Mouse (Mus musculus): Measurements from ENCODE around the gene Zbtb4.
"Not testable (repeated sequence)": the region's sequence is repeated elsewhere in the genome, so short reads cannot be mapped to it uniquely, and the experiment has no call there.

The Zbtb4 gene

DNA sequence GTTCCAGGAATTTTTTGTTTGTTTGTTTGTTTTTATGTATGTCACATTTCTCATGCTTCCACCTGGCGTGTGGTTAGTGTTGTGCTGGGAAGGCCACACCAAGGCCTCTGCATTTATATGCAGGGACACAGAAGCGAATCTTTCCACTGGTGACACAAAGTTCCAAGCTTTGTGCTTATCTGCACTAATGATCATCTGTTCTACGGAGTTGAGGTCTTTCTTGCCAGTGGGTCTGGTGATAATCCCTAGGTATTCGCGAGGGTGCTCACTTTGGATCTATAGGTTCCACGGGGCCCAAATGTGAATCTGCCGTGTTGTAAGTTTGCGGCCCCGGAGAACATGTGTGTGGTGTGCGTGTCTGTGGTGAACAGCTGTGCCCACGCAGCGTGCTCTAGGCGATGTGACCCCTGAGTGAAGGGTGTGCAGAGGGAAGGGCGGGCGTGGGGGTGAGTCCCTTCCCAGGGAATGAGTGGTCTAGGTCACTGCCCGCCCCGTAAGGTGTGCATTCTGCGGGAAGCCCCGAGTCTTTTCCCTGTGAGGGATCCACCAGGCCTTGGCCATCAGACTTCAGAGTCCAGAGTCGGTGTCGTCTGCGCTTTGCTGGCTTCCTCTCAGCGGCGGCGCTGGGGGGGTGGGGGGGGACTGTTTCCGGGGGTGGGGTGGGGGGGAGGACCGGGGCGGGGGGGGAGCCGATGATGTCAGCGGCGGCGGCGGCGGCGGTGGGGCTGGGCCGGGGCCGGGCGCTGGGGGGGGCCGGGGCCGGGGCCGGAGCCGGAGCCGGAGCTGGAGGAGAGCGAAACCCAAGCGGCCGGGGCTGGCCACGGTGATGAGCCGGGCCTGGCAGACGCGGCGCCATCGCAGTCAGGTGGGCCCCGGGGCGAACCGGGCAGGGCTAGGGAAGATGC, at the start of gene Zbtb4:
TSS of gene Zbtb4 (plus strand) at position 692 of the 905 bp plus-strand sequence.
- peak; percentile 64 for DNase-seq

DNA sequence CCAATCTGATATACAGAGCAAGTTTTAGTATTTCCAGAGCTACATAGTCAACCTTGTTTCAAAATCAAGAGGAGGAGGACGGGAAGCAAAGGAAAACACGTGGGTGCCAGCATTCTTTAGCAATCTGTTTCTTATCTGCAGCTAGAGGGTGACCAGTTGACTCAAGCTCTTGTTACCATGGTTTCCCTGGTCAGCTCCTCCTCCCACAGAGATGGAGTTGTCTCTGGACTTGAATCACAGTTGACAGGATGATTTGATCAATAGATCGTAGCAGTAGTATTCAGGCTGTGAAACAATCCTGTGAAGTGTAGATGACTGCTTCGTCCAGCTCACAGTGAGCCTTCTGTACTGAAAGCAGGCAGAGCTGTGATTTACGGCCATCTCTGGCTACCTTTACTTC, 49.8 kb upstream of the Zbtb4 start:
- no peak for DNase-seq

DNA sequence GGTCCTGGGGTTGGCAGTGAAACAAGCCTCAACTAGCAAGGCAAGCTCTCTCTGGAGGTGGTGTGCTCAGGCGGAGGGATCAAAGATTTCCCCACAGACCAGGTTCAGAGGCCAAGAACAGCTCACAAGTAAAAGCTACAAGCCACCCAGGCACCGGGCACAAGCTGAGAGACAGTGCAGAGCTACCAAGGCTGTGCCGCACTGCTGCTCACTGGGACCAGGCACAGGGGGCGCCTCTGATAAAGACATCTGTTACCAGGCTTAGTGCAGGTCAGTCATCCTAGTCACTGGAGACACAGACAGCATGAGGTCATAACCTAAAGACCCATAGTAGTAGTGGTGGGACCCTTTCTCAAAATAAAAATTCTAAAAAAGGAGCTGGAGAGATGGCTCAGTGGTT, 48.8 kb upstream of the Zbtb4 start:
- no peak for DNase-seq

DNA sequence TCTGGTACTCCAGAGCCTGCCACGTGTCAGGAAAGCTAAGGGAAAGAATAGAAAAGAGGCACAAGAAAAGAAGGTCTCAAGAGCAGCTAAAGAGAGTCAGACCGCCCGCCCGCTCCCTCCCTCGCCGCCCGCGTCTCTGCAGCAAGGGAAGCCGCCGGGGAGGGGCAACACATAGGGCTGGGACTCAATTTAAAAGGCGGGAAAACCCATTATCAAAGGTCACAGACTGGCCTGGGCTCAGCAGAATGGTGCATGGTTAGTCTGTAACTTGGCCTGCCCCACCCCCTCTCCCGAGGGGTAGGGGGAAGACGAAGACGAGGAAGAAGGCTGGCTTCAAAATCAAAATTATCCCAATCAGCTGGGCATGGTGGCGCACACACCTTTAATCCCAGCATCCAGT, 47.1 kb upstream of the Zbtb4 start:
- DNase-seq = no peak

DNA sequence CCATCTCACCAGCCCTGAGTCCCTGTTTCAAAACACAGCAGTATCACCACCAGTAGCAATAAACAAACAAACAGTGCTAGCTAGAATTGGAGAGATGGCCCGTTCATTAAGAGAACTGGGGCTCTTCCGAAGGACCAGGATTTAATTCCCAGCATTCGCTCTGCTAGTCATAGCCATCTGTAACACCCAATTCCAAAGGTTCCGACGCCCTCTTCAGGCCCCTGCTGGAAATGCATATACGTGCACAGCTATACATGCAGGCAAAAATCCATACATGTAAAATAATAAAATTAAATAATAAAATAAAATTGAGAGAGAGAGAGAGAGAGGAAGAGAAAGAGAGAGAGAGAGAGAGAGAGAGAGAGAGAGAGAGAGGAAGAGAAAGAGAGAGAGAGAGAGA, 46.3 kb upstream of the Zbtb4 start:
- DNase-seq = no peak

DNA sequence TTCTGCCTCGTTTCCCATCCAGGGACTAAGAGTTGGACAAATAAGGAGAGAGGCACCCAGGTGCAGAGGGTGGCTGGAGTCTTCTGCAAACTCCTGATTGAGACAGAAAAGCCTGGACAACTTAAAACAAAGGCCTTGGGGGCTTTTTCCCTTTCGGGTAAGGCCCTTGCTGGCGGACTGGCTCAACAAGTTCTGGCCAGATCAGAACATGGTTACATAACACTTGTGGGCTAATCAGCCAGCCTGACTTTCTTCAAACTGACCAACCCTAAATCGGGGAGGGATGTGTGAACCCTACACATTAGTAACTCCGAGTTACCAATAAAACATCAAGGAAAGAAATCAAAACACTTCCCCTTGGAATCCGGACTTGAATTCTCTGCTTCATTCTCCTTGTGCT, 44.9 kb upstream of the Zbtb4 start:
- no peak for DNase-seq

DNA sequence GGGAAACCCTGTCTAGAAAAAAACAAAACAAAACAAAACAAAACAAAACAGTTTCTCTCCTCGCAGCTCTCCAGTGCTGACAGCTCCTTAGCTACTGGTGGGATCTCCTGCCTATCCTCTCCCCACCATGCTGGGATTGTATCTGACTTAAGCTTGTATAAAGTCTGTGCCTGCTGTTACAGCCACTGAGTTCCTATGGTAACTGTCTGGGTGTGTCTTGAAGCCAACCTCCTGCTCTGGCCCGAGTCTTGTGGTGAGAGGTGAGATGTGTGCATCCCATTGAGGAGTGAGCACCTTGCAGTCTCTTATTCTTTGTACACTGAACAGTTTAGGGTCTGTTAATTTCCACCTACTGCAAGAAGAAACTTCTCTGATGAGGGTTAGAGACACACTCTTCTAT, 42.6 kb upstream of the Zbtb4 start:
- no peak for DNase-seq

DNA sequence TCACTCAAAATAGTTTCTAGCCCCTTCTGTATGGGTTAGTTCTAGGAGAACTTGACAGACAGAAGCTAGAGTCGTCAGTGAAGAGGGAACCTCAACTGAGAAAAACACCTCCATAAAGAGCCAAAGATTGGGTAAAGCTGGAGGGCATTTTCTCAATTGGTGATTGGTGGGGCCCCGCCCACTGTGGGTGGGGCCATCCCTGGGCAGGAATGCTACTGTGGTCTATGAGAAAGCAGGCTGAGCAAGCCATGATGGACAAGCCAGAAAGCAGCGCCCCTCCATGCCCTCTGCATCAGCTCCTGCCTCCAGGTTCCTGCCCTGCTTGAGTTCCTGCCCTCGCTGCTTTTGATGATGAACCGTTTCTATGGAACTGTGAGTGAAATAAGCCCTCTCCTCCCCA, 39.8 kb upstream of the Zbtb4 start:
- no peak for DNase-seq

DNA sequence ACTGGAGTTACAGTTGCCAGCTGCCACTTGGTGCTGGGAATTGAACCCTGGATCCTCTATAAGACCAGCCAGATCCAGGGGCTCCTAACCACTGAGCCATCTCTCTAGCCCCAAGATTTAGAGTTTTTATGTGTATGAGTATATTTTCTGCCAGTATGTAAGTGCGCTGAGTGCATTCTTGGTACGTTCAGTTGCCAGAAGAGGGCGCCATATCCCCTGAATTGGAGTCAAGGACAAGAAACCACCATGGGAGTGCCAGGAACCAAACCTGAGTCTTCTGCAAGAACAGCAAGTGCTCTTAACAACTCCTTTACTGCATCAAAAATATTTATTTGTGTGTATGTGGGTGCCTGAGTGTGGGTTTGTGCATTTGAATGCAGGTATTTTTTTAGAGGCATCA, 36.6 kb upstream of the Zbtb4 start:
- DNase-seq = peak; percentile 27

DNA sequence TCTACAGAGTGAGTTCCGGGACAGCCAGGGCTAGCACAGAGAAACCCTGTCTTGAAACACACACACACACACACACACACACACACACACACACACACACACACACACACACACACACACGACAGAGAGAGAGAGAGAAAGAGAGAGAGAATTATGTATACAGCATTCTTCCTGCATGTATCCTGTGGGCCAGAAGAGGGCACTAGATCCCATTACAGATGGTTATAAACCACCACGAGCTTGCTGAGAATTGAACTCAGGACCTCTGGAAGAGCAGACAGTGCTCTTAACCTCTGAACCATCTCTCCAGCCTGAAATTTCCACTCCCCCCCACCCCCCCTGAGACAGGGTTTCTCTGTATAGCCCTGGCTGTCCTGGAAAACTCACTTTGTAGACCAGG, 34.3 kb upstream of the Zbtb4 start:
- DNase-seq = not testable (repeated sequence)

DNA sequence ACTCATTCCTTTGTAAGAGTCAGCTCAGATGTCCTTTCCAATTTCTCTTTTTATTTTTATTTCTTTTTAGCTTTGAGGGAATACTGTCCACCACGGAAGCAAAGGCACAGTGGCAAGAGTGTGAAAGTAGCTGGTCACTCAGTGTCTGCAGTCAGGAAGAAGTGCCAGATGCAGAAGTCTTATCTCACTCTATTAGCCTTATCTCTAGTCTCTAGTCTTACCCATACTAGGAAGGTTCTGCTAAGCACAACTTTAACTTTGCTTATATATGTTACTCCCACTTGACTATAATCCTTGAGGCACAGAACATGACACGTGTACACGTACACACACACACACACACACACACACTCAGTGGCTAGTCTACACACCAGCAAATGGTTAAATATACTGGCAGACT, 14.1 kb upstream of the Zbtb4 start:
- DNase-seq = no peak

DNA sequence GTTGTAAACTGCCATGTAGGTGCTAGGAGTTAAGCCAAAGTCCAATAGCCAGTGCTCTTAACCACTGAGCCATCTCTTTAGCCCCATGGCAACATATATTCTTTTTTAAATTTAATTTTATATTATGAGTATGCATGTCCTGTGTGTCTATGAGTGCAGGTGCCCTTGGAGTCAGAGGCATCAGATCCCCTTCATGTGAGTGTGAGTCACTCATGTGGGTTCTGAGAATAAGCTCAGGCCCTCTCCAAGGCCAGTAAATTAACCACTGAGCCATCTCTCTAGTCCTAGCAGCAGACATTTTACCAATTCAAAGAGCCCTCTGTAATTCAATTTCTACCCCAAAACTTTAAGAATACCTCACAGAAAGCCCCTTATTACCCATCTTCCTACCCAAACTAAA, 13.0 kb upstream of the Zbtb4 start:
- no peak for DNase-seq

DNA sequence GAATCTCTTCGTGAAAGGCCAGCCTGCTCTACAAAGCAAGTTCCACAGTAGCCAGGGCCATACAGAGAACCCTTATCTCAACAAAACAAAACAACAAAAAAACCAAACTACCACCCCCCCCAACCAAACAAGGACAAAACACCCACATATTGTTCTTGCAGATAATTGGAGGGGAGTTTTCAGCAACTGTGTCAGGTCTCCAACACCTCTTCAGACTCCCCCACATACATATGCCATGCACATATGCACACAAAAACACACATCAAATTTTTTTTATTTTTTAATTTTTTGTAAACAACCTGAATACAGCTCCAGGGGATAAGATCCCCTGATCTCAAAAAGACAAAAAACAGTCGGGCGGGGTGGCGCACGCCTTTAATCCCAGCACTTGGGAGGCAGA, 11.5 kb upstream of the Zbtb4 start:
- no peak for DNase-seq

DNA sequence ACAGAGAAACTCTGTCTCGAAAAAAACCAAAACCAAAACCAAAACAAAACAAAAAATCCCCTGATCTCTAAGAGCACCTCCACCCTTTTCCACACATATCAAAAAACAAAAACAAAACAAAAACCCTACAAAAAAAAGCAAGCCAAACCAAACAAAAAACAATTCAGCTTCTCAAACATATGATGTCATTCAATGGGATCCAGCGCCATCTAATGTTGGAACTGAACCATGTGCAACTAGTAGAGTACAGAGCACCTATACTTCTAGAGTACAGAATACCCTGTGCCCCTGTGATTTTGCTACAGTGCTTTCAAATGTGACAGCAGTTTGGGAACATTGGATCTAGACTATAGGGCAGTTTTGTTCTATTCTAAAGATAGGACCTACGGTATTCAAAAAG, 11.0 kb upstream of the Zbtb4 start:
- no peak for DNase-seq

DNA sequence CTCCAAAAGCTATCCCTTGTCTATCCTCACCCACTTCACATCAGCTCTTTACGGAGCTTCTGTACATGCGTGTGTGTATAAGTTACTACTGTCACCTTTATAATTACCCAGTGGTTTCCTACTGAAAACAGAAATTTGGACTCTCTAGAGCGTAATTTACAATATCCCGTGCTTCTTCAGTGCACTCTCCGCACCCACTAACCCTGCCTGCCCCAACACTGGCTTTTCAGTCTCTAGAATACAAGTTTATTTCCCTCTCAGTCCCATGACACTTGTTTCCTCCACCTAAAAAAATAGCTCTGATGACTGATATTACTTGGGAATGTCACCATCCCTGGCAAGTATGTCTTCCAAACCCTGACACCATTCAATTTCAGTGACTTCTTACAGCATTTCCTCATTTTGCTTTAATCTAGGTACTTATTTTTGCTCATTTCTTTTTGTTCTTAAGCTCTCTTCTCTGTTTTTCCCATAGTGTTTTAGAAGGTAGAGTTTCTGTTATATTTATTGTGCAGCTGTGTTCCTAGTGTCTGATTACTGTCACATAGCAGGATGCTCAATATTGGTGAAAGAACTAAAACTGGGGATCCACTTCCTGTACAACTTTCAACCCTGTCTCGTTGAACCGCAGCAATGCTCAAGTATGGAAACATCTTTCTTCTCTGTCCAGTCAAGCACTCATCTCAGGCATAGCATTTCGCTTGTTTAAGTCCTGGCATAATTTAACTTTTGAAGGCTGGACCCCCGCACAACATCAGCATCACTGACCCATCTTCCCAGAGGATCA, 8.2 kb upstream of the Zbtb4 start:
- DNase-seq = no peak

DNA sequence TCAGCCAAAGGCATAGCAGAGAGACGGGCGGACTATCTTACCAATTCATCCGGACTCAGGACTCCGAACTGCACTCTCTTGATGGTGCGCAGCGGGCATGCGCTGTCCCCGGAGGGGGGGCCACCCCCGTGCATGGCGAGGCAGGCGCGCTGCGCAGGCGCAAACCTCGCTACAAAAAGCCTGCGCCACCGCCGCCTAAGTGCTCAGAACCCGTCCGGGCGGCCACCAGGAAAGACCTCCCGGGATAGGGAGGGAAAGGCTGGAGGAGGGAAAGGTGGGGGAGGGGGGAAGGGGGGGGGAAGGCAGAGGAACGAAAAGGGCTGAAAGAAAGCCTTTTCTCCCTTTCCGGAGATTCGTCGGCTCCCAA, 7.6 kb upstream of the Zbtb4 start:
- peak; percentile 98 for DNase-seq

DNA sequence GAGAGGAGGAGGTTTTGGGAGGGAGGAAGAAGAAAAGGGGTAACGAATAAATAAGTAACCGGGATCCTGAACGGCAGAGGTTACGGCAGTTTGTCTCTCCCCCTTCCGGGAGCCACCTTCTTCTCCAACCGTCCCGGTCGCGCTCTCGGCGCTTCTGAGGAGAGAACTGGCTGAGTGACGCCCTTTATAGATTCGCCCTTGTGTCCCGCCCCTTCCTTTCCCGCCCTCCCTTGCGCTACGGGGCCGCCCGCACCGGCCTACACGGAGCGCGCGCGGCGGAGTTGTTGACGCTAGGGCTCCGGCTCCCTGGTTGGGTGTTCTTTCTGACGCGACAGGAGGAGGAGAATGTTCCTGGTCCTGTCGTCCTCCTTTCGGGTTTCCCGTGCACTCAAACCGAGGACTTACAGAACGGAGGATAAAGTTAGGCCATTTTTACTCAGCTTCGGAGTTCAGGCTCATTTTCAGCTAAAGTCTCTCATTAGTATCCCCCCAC, 7.2 kb upstream of the Zbtb4 start, which contains the start of gene Polr2a:
TSS of gene Polr2a (minus strand) at position 160 of the 493 bp plus-strand sequence.
- DNase-seq = peak; percentile 96

DNA sequence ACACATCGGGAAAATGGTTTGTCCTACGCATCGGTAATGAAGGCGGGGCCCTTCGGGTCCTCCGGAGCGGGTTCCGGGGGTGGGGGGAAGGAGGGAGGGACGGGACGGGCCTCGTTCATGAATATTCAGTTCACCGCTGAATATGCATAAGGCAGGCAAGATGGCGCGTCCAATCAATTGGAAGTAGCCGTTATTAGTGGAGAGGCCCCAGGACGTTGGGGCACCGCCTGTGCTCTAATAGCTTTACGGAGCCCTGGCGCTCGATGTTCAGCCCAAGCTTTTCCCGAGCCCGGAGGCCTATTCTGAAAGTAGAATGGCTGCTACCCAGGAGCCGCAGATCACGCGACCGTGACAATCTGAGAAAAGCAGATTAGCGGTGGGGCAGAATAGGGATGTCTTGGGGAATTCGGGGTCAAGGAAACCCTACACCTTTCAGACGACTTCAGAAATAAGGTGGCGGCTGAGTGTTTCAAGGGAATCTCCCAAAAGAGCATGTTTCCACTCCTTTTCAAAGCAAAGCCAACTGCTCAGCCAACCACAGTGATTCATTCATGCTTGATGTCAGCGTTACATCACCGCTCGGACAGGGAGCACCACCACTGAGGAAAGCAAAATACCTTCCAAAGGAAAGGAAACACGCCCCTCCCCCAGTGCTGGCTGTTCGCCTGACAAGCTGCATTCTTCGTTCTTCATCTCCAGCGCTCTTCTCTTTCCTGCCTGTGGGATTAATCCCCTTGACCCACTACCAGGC, 6.6 kb upstream of the Zbtb4 start:
- DNase-seq = peak; percentile 88

DNA sequence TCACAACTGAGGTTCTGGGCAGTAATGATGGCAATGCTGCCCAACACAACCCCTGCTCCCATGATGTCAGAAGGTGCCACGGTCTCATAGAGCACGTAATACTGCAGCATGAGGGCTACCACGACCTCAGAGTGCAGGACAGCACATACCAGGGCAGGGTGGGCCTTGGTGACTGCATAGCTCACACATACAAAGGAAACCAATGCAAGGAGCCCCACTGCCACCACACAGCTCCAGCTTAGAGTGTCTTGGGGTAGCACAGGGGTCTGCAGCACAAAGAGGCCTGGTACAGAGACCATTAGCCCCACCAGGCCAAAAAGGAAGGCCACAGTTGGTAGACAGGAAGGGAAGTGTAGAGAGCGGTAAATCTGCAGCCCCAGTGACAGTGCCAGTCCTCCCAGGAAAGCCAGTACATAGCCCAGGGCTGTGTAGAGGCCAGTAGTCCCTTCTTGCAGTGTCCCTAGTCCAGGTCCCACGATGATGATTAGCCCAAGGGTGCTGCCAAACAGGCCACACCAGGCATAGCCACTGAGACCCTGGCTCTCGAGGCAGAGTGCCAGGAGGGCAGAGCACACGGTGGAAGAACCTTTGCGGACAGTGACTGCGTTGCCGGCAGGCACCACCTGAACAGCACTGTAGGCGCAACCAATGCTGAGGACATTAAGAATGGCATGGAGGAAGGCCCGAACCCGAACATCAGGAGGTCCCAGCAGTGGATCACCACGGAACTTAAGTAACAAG, 5.4 kb upstream of the Zbtb4 start:
- no peak for DNase-seq

DNA sequence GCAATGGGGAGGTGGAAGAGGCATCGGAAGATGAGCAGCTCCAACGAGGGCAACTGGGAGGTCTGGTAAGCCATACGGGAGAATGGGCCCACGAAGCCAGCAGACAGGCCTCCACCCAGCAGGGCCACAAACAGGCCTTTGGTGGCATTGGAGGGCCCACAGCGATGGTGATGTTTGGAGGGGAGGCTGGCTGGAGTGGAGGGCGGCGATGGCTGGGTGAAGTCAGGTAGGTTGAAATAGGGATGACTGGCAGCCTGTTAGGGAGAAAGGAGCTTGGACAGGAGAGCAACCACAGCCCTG, 4.9 kb upstream of the Zbtb4 start:
- no peak for DNase-seq

DNA sequence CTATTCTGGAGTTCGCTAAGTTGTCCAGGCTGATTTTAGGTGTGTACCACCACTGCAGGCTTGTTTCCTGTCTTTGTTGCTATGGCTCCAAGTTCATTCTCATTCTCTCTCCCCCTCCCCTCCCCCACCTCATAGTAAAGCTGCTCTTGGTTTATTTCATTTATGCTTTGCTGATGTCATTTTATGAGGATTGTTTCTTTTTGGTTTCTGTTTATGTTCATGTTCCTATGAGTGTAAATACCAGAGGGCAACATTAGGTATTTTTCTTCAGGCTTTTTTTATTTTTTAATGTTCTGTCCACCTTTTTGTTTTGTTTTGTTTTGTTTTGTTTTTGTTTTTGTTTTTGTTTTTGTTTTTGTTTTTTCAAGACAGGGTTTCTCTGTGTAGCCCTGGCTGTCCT, 3.8 kb upstream of the Zbtb4 start, which contains the start of gene Slc35g3:
TSS of gene Slc35g3 (minus strand) at position 101 of the 400 bp plus-strand sequence.
- no peak for DNase-seq

DNA sequence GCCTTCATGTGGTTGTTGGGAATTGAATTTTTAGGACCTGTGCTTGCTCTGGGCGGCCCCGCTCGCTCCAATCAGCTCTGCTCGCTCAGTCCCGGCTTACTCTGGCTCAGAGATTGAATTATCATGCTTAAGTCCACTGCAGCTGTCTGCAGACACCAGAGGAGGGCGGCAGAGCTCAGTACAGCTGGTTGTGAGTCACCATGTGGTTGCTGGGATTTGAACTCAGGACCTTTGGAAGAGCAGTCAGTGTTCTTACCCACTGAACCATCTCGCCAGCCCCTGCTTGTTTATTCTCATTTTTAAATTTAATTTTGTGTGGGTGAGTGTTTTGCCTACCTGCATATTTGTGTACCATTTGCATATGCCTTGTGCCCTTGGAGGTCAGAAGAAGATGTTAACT, 2.2 kb upstream of the Zbtb4 start:
- no peak for DNase-seq

Data from right cerebral cortex, postnatal 4 days (tissue).